Mouse (Mus musculus) lung, postnatal 4 days (tissue): ENCODE measurements at regions not wholly inside any gene's neighbourhood (a gene's known extent, or its start where the extent isn't known, plus 50 kb on each side); places are given as distances from the start of the nearest gene placed in this dataset.

Experiments used
- DNase-seq, 2 experiments: peaks; one replicate each; pipeline ENCODE4 v3.0.0; 2021

GRCm38 (mm10) chr9:103924641-103925040, 77.7 kb upstream of the Nphp3 start:
- DNase-seq, result no peak

GRCm38 (mm10) chr9:103925486-103925885, 76.9 kb upstream of the Nphp3 start:
- no peak for DNase-seq

GRCm38 (mm10) chr9:103928744-103929527, 73.4 kb upstream of the Nphp3 start:
- DNase-seq, result no peak

- DNase-seq, result no peak
Measured at GRCm38 (mm10) chr9:103938070-103938469, 64.3 kb upstream of the Nphp3 start.

GRCm38 (mm10) chr9:103940010-103940409, 62.3 kb upstream of the Nphp3 start:
- DNase-seq, result no peak

- no peak for DNase-seq
Measured at GRCm38 (mm10) chr9:103940506-103940905, 61.8 kb upstream of the Nphp3 start.

GRCm38 (mm10) chr9:103941176-103941900, 61.0 kb upstream of the Nphp3 start:
- DNase-seq, result no peak

- no peak for DNase-seq
Measured at GRCm38 (mm10) chr9:103941901-103942260, 60.5 kb upstream of the Nphp3 start.

GRCm38 (mm10) chr9:103945406-103945805, 56.9 kb upstream of the Nphp3 start:
- DNase-seq, result no peak

GRCm38 (mm10) chr9:103951799-103952198, 50.5 kb upstream of the Nphp3 start:
- no peak for DNase-seq
